Mouse (Mus musculus): ENCODE measurements around the gene Psen1. TPM values are rescaled to one million over a fixed set of nuclear protein-coding genes. Genes with fewer than 3 reads are reported as not detected.

Gene Psen1
- total and polyA plus RNA-seq, 2 experiments from 2014 or later = 27.6 to 29.9 TPM

GRCm38 (mm10) chr12:83709934-83710333, 22.0 kb downstream of the Psen1 start:
- TF ChIP-seq EP300 (IDR thresholded peaks at IDR 0.05; ENCODE audit: low read depth) (no peak), CTCF (IDR thresholded peaks at IDR 0.05; ENCODE audit: low read depth) (no peak)
- H3K27me3 ChIP-seq (ENCODE audit: control insufficient read depth, insufficient read depth, low read length) = no peaks in the 10 kb centered on the region
- no peak for DNase-seq (ENCODE audit: low spot score)
- no peak overlapping the region for H3K9ac ChIP-seq (replicated peaks; ENCODE audit: low read depth, low read length)
- 87% methylated on average over 2 of the region's 2 CpGs for WGBS
- no peak overlapping the region for H3K27ac ChIP-seq (ENCODE audit: low read depth)
- H3K36me3 ChIP-seq (replicated peaks; ENCODE audit: control insufficient read depth, insufficient read depth, low read length) = peaks cover 39% of the 10 kb centered on the region
- ATAC-seq (ENCODE audit: insufficient read depth, low read depth) = no peak
- H3K4me1 ChIP-seq (ENCODE audit: control insufficient read depth, insufficient read depth) = no peaks in the 10 kb centered on the region
- H3K4me3 ChIP-seq (ENCODE audit: low read depth, low read length) = no peak overlapping the region
- no peak overlapping the region for H3K4me2 ChIP-seq (ENCODE audit: low read depth, low read length)
- H3K9me3 ChIP-seq (replicated peaks; ENCODE audit: control insufficient read depth, low read length) = no peaks in the 10 kb centered on the region

GRCm38 (mm10) chr12:83713749-83714148, 25.8 kb downstream of the Psen1 start:
- Histone ChIP-seq H3K27me3 (ENCODE audit: control insufficient read depth, insufficient read depth, low read length) (no peaks in the 10 kb centered on the region), H3K36me3 (replicated peaks; ENCODE audit: control insufficient read depth, insufficient read depth, low read length) (peaks cover 72% of the 10 kb centered on the region), H3K4me1 (ENCODE audit: control insufficient read depth, insufficient read depth) (no peaks in the 10 kb centered on the region), H3K9me3 (replicated peaks; ENCODE audit: control insufficient read depth, low read length) (no peaks in the 10 kb centered on the region), H3K9ac (replicated peaks; ENCODE audit: low read depth, low read length) (no peak overlapping the region), H3K27ac (ENCODE audit: low read depth) (no peak overlapping the region), H3K4me2 (ENCODE audit: low read depth, low read length) (no peak overlapping the region), H3K4me3 (ENCODE audit: low read depth, low read length) (no peak overlapping the region)
- TF ChIP-seq EP300 (IDR thresholded peaks at IDR 0.05; ENCODE audit: low read depth) = no peak
- TF ChIP-seq CTCF (IDR thresholded peaks at IDR 0.05; ENCODE audit: low read depth) = peak; percentile 77
- 0 out of 2 replicates have a peak, but pooled peaks have one; percentile 44 for ATAC-seq (ENCODE audit: insufficient read depth, low read depth)
- peak; percentile 55 for DNase-seq (ENCODE audit: low spot score)
- WGBS = 43% methylated on average over 2 of the region's 2 CpGs

DNA sequence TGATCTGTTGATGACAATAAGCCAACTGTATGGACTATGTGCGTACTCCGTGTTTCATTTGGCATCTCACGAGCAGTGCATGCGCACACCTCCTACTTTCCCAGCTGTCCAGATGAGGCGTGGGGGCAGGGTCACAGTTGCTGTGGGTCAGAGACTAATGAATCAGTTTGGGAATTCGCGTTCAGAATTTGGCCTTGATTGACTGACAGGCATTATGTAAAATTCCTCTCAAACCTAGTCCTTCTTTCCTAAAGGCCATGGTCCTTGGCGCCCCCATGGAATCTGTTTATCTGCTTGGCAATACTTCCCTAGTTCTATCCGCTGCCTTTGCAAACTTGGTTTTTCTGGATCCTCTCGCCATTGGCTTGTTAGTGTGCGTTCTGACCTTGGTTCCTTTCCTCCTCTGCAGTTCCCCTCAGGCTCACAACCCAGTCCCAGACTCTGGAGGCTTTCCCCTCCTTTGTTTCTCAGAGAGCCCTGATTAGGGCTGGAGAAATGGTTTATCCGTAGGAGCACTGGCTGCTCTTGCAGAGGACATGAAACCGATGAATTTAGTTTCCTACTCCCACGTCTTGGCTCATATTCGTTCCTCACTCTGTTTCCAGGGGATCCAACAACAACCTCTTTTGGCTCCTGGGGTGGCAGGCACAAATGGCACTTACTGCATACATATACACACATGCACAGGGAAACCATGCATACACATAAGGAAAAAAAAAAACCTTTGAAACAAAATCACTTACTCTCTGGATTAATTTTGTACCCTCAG, 28.6 kb downstream of the Psen1 start:
- H3K36me3 ChIP-seq (replicated peaks; ENCODE audit: control insufficient read depth, insufficient read depth, low read length) = peaks cover 76% of the 10 kb centered on the region
- TF ChIP-seq EP300 (IDR thresholded peaks at IDR 0.05; ENCODE audit: low read depth) (no peak), CTCF (IDR thresholded peaks at IDR 0.05; ENCODE audit: low read depth) (no peak)
- H3K27me3 ChIP-seq (ENCODE audit: control insufficient read depth, insufficient read depth, low read length) = no peaks in the 10 kb centered on the region
- ATAC-seq (ENCODE audit: insufficient read depth, low read depth) = no peak
- no peak overlapping the region for H3K4me3 ChIP-seq (ENCODE audit: low read depth, low read length)
- no peaks in the 10 kb centered on the region for H3K4me1 ChIP-seq (ENCODE audit: control insufficient read depth, insufficient read depth)
- H3K9me3 ChIP-seq (replicated peaks; ENCODE audit: control insufficient read depth, low read length) = no peaks in the 10 kb centered on the region
- peak overlapping the region; percentile 28 for H3K27ac ChIP-seq (ENCODE audit: low read depth)
- no peak for DNase-seq (ENCODE audit: low spot score)
- no peak overlapping the region for H3K4me2 ChIP-seq (ENCODE audit: low read depth, low read length)
- WGBS = 77% methylated on average over 15 of the region's 15 CpGs
- H3K9ac ChIP-seq (replicated peaks; ENCODE audit: low read depth, low read length) = no peak overlapping the region

DNA sequence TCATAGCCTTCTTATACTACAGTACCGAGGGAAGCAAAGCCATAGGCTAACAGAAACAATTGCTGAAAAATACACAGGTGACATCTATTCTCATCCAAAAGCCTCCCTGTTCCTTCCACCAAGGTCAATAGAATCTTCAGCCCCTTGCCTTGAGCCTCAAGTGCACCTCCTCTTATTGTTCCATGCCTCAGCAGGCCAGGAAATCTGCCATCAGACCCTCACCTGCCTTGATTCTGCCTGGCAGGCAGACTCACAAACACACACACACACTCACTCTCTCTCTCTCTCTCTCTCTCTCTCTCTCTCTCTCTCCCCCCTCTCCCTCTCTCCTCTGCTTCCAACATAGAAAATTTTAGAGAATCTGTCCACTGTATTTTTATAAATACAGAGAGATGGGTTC, 31.5 kb downstream of the Psen1 start:
- TF ChIP-seq CTCF (IDR thresholded peaks at IDR 0.05; ENCODE audit: low read depth) (no peak), EP300 (IDR thresholded peaks at IDR 0.05; ENCODE audit: low read depth) (no peak)
- ATAC-seq (ENCODE audit: insufficient read depth, low read depth) (no peak), DNase-seq (ENCODE audit: low spot score) (no peak)
- no peak overlapping the region for H3K27ac ChIP-seq (ENCODE audit: low read depth)
- no peaks in the 10 kb centered on the region for H3K4me1 ChIP-seq (ENCODE audit: control insufficient read depth, insufficient read depth)
- WGBS = 96% methylated on average over 1 of the region's 1 CpGs
- no peak overlapping the region for H3K9ac ChIP-seq (replicated peaks; ENCODE audit: low read depth, low read length)
- no peaks in the 10 kb centered on the region for H3K27me3 ChIP-seq (ENCODE audit: control insufficient read depth, insufficient read depth, low read length)
- no peak overlapping the region for H3K4me2 ChIP-seq (ENCODE audit: low read depth, low read length)
- H3K4me3 ChIP-seq (ENCODE audit: low read depth, low read length) = no peak overlapping the region
- H3K36me3 ChIP-seq (replicated peaks; ENCODE audit: control insufficient read depth, insufficient read depth, low read length) = peaks cover 72% of the 10 kb centered on the region
- no peaks in the 10 kb centered on the region for H3K9me3 ChIP-seq (replicated peaks; ENCODE audit: control insufficient read depth, low read length)

- H3K36me3 ChIP-seq (replicated peaks; ENCODE audit: control insufficient read depth, insufficient read depth, low read length) = peaks cover 71% of the 10 kb centered on the region
- H3K9me3 ChIP-seq (replicated peaks; ENCODE audit: control insufficient read depth, low read length) = no peaks in the 10 kb centered on the region
- no peak overlapping the region for H3K9ac ChIP-seq (replicated peaks; ENCODE audit: low read depth, low read length)
- DNase-seq (ENCODE audit: low spot score) (no peak), ATAC-seq (ENCODE audit: insufficient read depth, low read depth) (no peak)
- H3K27ac ChIP-seq (ENCODE audit: low read depth) = 0 out of 2 replicates have a peak overlapping the region, but pooled peaks have one; percentile 18
- H3K4me2 ChIP-seq (ENCODE audit: low read depth, low read length) = no peak overlapping the region
- 60% methylated on average over 6 of the region's 6 CpGs for WGBS
- H3K4me3 ChIP-seq (ENCODE audit: low read depth, low read length) = no peak overlapping the region
- no peaks in the 10 kb centered on the region for H3K27me3 ChIP-seq (ENCODE audit: control insufficient read depth, insufficient read depth, low read length)
- TF ChIP-seq EP300 (IDR thresholded peaks at IDR 0.05; ENCODE audit: low read depth) (no peak), CTCF (IDR thresholded peaks at IDR 0.05; ENCODE audit: low read depth) (no peak)
- no peaks in the 10 kb centered on the region for H3K4me1 ChIP-seq (ENCODE audit: control insufficient read depth, insufficient read depth)
These were observed 33.3 kb downstream of the Psen1 start for GRCm38 (mm10) chr12:83721281-83721680.

- ATAC-seq (ENCODE audit: insufficient read depth, low read depth) (no peak), DNase-seq (ENCODE audit: low spot score) (no peak)
- Histone ChIP-seq H3K27me3 (ENCODE audit: control insufficient read depth, insufficient read depth, low read length) (no peaks in the 10 kb centered on the region), H3K27ac (ENCODE audit: low read depth) (no peak overlapping the region), H3K4me1 (ENCODE audit: control insufficient read depth, insufficient read depth) (no peaks in the 10 kb centered on the region), H3K4me2 (ENCODE audit: low read depth, low read length) (no peak overlapping the region), H3K9me3 (replicated peaks; ENCODE audit: control insufficient read depth, low read length) (no peaks in the 10 kb centered on the region), H3K36me3 (replicated peaks; ENCODE audit: control insufficient read depth, insufficient read depth, low read length) (peaks cover 66% of the 10 kb centered on the region), H3K9ac (replicated peaks; ENCODE audit: low read depth, low read length) (no peak overlapping the region), H3K4me3 (ENCODE audit: low read depth, low read length) (no peak overlapping the region)
- TF ChIP-seq EP300 (IDR thresholded peaks at IDR 0.05; ENCODE audit: low read depth) (no peak), CTCF (IDR thresholded peaks at IDR 0.05; ENCODE audit: low read depth) (no peak)
- WGBS = 63% methylated on average over 3 of the region's 3 CpGs
These were observed 35.1 kb downstream of the Psen1 start for GRCm38 (mm10) chr12:83723037-83723436.

Data from heart, postnatal 0 days (tissue).